Mouse (Mus musculus): ENCODE measurements around the gene Cd300lg. TPM values are rescaled to one million over a fixed set of nuclear protein-coding genes. Genes with fewer than 3 reads are reported as not detected.

Gene Cd300lg
- polyA plus RNA-seq, 1 experiment from 2014 or later = 2.0 TPM

- Histone ChIP-seq H3K27me3 (replicated peaks; ENCODE audit: control insufficient read depth, insufficient read depth, low read length) (no peaks in the 10 kb centered on the region), H3K4me1 (ENCODE audit: control insufficient read depth, insufficient read depth, low read length) (no peaks in the 10 kb centered on the region), H3K4me2 (ENCODE audit: low read depth, low read length) (no peak overlapping the region), H3K36me3 (ENCODE audit: control insufficient read depth, insufficient read depth, low read length) (no peaks in the 10 kb centered on the region), H3K27ac (ENCODE audit: low read length) (peak overlapping the region; percentile 50; the same call in 1 of the 2 replicates), H3K9me3 (ENCODE audit: control insufficient read depth, low read length) (no peaks in the 10 kb centered on the region), H3K4me3 (ENCODE audit: low read length) (no peak overlapping the region), H3K9ac (ENCODE audit: low read depth, low read length) (no peak overlapping the region)
- 47% methylated on average over 4 of the region's 4 CpGs for WGBS
- no peak for ATAC-seq
Measured at GRCm38 (mm10) chr11:102051954-102052353, 10.6 kb downstream of the Cd300lg start.

- Histone ChIP-seq H3K4me1 (ENCODE audit: control insufficient read depth, insufficient read depth, low read length) (no peaks in the 10 kb centered on the region), H3K9ac (ENCODE audit: low read depth, low read length) (no peak overlapping the region), H3K27me3 (replicated peaks; ENCODE audit: control insufficient read depth, insufficient read depth, low read length) (no peaks in the 10 kb centered on the region), H3K36me3 (ENCODE audit: control insufficient read depth, insufficient read depth, low read length) (no peaks in the 10 kb centered on the region), H3K9me3 (ENCODE audit: control insufficient read depth, low read length) (no peaks in the 10 kb centered on the region), H3K4me2 (ENCODE audit: low read depth, low read length) (no peak overlapping the region), H3K27ac (ENCODE audit: low read length) (no peak overlapping the region), H3K4me3 (ENCODE audit: low read length) (no peak overlapping the region)
- WGBS = 76% methylated on average over 12 of the region's 12 CpGs
- ATAC-seq = no peak
Measured at GRCm38 (mm10) chr11:102052697-102053096, 11.4 kb downstream of the Cd300lg start.

DNA sequence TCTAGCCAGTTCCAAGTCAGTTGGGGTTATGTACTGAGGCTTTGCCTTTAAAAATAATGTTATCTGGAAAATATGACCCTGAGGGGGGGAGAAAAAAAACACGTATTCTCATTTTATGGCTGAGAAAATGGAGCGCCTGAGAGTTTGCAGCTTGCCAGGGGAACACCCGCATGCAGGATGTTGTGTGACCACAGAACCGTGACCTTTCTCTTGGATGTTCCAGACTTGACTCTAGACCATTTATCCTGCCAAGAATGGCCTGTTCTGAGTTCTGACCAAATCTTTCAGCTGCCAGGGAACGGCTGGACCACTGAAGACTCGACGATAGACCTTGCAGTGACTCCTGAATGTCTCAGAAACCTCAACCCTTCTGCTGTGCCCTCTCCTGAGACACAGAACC, 11.9 kb downstream of the Cd300lg start:
- no peak overlapping the region for H3K4me2 ChIP-seq (ENCODE audit: low read depth, low read length)
- H3K4me3 ChIP-seq (ENCODE audit: low read length) = no peak overlapping the region
- H3K36me3 ChIP-seq (ENCODE audit: control insufficient read depth, insufficient read depth, low read length) = no peaks in the 10 kb centered on the region
- no peak for ATAC-seq
- H3K27me3 ChIP-seq (replicated peaks; ENCODE audit: control insufficient read depth, insufficient read depth, low read length) = no peaks in the 10 kb centered on the region
- H3K9ac ChIP-seq (ENCODE audit: low read depth, low read length) = no peak overlapping the region
- H3K9me3 ChIP-seq (ENCODE audit: control insufficient read depth, low read length) = no peaks in the 10 kb centered on the region
- H3K27ac ChIP-seq (ENCODE audit: low read length) = no peak overlapping the region
- no peaks in the 10 kb centered on the region for H3K4me1 ChIP-seq (ENCODE audit: control insufficient read depth, insufficient read depth, low read length)
- whole genome bisulfite sequencing = 70% methylated on average over 7 of the region's 7 CpGs

DNA sequence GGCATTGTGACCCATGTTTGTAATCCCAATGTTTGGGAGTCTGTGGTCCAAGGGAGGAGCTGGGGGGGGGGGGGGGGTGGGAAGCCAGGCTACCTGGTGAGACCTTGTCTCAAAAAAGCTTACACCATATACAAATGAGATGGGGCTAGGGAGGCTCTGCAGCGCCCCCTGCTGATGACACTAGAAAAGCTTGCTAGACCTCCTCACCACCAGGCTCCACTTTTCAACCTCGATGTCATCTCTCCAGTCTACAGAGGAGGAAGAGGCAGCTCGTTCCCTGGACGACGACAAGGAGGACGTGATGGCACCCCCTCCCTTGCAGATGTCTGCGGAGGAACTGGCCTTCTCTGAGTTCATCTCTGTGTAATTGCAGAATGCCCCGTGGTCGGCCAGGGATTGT, 12.5 kb downstream of the Cd300lg start:
- H3K4me2 ChIP-seq (ENCODE audit: low read depth, low read length) = no peak overlapping the region
- WGBS = 27% methylated on average over 9 of the region's 9 CpGs
- ATAC-seq = no peak
- H3K27me3 ChIP-seq (replicated peaks; ENCODE audit: control insufficient read depth, insufficient read depth, low read length) = no peaks in the 10 kb centered on the region
- H3K4me3 ChIP-seq (ENCODE audit: low read length) = no peak overlapping the region
- no peak overlapping the region for H3K9ac ChIP-seq (ENCODE audit: low read depth, low read length)
- no peaks in the 10 kb centered on the region for H3K9me3 ChIP-seq (ENCODE audit: control insufficient read depth, low read length)
- H3K4me1 ChIP-seq (ENCODE audit: control insufficient read depth, insufficient read depth, low read length) = no peaks in the 10 kb centered on the region
- H3K36me3 ChIP-seq (ENCODE audit: control insufficient read depth, insufficient read depth, low read length) = no peaks in the 10 kb centered on the region
- H3K27ac ChIP-seq (ENCODE audit: low read length) = no peak overlapping the region

- Histone ChIP-seq H3K4me3 (ENCODE audit: low read length) (peak overlapping the region; percentile 47), H3K27me3 (replicated peaks; ENCODE audit: control insufficient read depth, insufficient read depth, low read length) (no peaks in the 10 kb centered on the region), H3K9me3 (ENCODE audit: control insufficient read depth, low read length) (no peaks in the 10 kb centered on the region), H3K9ac (ENCODE audit: low read depth, low read length) (peak overlapping the region; percentile 55), H3K27ac (ENCODE audit: low read length) (no peak overlapping the region), H3K4me1 (ENCODE audit: control insufficient read depth, insufficient read depth, low read length) (peaks cover 13% of the 10 kb centered on the region; the same call in 1 of the 2 replicates), H3K4me2 (ENCODE audit: low read depth, low read length) (peak overlapping the region; percentile 89), H3K36me3 (ENCODE audit: control insufficient read depth, insufficient read depth, low read length) (no peaks in the 10 kb centered on the region)
- peak; percentile 69 for ATAC-seq
- WGBS = 3% methylated on average over 23 of the region's 23 CpGs
Measured at GRCm38 (mm10) chr11:102061236-102061940, 20.1 kb downstream of the Cd300lg start.

- no peak overlapping the region for H3K4me3 ChIP-seq (ENCODE audit: low read length)
- H3K9ac ChIP-seq (ENCODE audit: low read depth, low read length) = no peak overlapping the region
- no peaks in the 10 kb centered on the region for H3K9me3 ChIP-seq (ENCODE audit: control insufficient read depth, low read length)
- H3K27me3 ChIP-seq (replicated peaks; ENCODE audit: control insufficient read depth, insufficient read depth, low read length) = no peaks in the 10 kb centered on the region
- WGBS = 31% methylated on average over 16 of the region's 16 CpGs
- no peak overlapping the region for H3K27ac ChIP-seq (ENCODE audit: low read length)
- no peaks in the 10 kb centered on the region for H3K36me3 ChIP-seq (ENCODE audit: control insufficient read depth, insufficient read depth, low read length)
- ATAC-seq = no peak
- no peak overlapping the region for H3K4me2 ChIP-seq (ENCODE audit: low read depth, low read length)
- peaks cover 13% of the 10 kb centered on the region; the same call in 1 of the 2 replicates for H3K4me1 ChIP-seq (ENCODE audit: control insufficient read depth, insufficient read depth, low read length)
Measured at GRCm38 (mm10) chr11:102061941-102062473, 20.7 kb downstream of the Cd300lg start.

- H3K4me3 ChIP-seq (ENCODE audit: low read length) = no peak overlapping the region
- no peaks in the 10 kb centered on the region for H3K9me3 ChIP-seq (ENCODE audit: control insufficient read depth, low read length)
- peaks cover 13% of the 10 kb centered on the region; the same call in 1 of the 2 replicates for H3K4me1 ChIP-seq (ENCODE audit: control insufficient read depth, insufficient read depth, low read length)
- no peaks in the 10 kb centered on the region for H3K27me3 ChIP-seq (replicated peaks; ENCODE audit: control insufficient read depth, insufficient read depth, low read length)
- no peak for ATAC-seq
- H3K9ac ChIP-seq (ENCODE audit: low read depth, low read length) = no peak overlapping the region
- WGBS = 71% methylated on average over 13 of the region's 13 CpGs
- H3K4me2 ChIP-seq (ENCODE audit: low read depth, low read length) = no peak overlapping the region
- no peaks in the 10 kb centered on the region for H3K36me3 ChIP-seq (ENCODE audit: control insufficient read depth, insufficient read depth, low read length)
- H3K27ac ChIP-seq (ENCODE audit: low read length) = no peak overlapping the region
Measured at GRCm38 (mm10) chr11:102063076-102063475, 21.8 kb downstream of the Cd300lg start.

- no peak overlapping the region for H3K9ac ChIP-seq (ENCODE audit: low read depth, low read length)
- H3K9me3 ChIP-seq (ENCODE audit: control insufficient read depth, low read length) = no peaks in the 10 kb centered on the region
- H3K36me3 ChIP-seq (ENCODE audit: control insufficient read depth, insufficient read depth, low read length) = no peaks in the 10 kb centered on the region
- H3K27me3 ChIP-seq (replicated peaks; ENCODE audit: control insufficient read depth, insufficient read depth, low read length) = 0 out of 2 replicates have a peak, but pooled peaks cover 3% of the 10 kb centered on the region
- H3K4me3 ChIP-seq (ENCODE audit: low read length) = no peak overlapping the region
- no peak overlapping the region for H3K27ac ChIP-seq (ENCODE audit: low read length)
- WGBS = 58% methylated on average over 2 of the region's 2 CpGs
- 0 out of 2 replicates have a peak, but pooled peaks cover 7% of the 10 kb centered on the region for H3K4me1 ChIP-seq (ENCODE audit: control insufficient read depth, insufficient read depth, low read length)
- ATAC-seq = no peak
- no peak overlapping the region for H3K4me2 ChIP-seq (ENCODE audit: low read depth, low read length)
Measured at GRCm38 (mm10) chr11:102068969-102069368, 27.7 kb downstream of the Cd300lg start.

DNA sequence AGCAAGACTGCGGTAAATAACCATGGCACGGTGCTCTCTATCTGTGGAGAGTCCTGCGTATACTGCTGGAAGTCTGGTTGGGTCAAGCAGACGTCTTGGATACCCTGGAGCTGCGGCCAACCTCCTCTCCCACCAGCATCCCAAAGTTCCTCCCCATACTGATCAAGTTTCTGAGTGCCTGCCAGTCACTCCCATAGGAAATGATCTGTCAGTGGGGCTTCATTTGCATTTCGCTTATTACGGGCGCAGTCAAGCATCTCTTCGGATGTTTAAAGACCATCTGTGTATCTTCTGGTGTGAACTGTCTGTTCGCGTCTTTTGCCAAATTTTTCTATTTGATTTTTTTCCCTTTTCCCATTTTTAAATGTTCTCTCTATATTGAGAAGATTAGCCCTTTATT, 28.3 kb downstream of the Cd300lg start:
- 0 out of 2 replicates have a peak, but pooled peaks cover 3% of the 10 kb centered on the region for H3K27me3 ChIP-seq (replicated peaks; ENCODE audit: control insufficient read depth, insufficient read depth, low read length)
- H3K36me3 ChIP-seq (ENCODE audit: control insufficient read depth, insufficient read depth, low read length) = no peaks in the 10 kb centered on the region
- H3K4me3 ChIP-seq (ENCODE audit: low read length) = no peak overlapping the region
- H3K9me3 ChIP-seq (ENCODE audit: control insufficient read depth, low read length) = no peaks in the 10 kb centered on the region
- H3K4me1 ChIP-seq (ENCODE audit: control insufficient read depth, insufficient read depth, low read length) = 0 out of 2 replicates have a peak, but pooled peaks cover 7% of the 10 kb centered on the region
- H3K4me2 ChIP-seq (ENCODE audit: low read depth, low read length) = no peak overlapping the region
- no peak for ATAC-seq
- no peak overlapping the region for H3K9ac ChIP-seq (ENCODE audit: low read depth, low read length)
- H3K27ac ChIP-seq (ENCODE audit: low read length) = no peak overlapping the region
- WGBS = 63% methylated on average over 11 of the region's 11 CpGs

Data from intestine, embryonic 16.5 days (tissue).